Mouse (Mus musculus): ENCODE results near the gene Cfap20.
"Not testable (repeated sequence)": the region's sequence is repeated elsewhere in the genome, so short reads cannot be mapped to it uniquely, and the experiment has no call there.

Gene Cfap20

DNA sequence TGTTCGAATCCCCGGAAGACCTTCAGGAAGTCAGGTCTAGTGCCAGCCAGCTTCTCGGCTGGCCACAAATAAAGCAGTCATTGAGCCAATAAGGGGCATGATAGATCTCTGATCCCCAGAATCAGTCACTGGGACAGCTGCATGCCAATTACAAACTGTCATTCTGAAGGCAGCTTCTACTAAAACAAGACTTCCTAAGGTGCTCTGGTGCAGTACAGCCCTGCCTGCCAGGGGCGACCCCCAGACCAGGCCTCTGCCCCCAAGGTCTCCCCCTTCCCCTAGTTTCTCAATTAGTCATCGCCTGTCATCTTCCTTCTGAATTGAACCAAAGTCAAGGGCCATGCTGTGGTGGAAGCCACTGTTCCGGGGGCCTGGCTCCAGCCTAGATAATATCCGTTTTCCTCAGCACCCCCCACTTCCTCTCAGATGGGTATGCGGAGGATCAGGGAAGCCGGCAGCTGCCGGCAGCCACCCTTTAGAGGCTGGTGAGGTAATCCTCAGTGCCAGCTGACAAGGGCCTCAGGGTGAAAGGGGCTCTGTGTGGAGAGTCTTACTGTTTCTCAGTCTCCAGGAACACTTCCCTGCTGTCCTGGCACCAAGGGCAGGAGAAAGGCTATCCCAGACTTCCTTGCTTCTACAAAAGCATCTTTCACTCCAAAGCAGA lies 23.2 kb downstream of the Cfap20 start:
- no peak for DNase-seq

DNA sequence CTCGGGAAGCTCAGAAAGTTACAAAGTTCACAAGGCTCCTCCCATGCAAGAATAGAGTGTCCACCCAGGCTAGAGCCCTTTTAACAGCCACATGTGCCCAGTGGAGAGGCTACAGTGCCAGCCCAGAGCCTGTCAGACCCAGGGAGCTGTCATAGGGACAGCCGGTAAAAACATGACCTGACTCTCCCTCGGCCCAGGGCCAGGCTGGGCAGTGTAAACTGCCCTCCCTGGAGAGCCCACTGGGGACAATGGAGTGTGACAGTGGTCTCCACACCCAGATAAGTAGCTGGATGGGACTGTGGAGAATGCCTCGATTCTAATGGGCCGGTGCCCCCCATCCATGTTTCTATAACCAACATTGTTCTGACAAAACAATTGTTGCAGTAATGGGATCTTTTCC lies 25.2 kb downstream of the Cfap20 start:
- no peak for DNase-seq

- no peak for DNase-seq
Measured at GRCm38 (mm10) chr8:95401091-95401490, 33.6 kb downstream of the Cfap20 start.

DNA sequence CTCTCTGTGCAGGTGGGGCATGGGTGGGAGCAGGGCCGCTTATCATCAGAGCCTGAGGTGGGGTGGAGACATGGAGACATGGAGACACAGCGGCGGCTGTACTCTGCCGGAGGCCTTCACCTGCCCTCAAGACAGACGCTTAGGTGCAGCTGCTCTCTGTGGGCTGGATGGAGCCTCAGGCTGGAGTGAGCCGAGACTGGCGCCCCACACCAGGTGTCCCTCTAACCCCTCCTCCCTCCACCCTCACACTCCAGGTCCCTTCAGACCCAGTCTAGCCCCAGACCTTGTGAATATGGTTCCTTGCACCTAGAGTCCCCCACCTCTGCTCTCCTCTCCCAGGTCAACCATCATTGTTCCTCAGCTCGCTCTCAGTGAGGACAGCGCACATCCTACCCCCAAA lies 35.5 kb downstream of the Cfap20 start:
- no peak for DNase-seq

GRCm38 (mm10) chr8:95397201-95397600 lies 37.5 kb downstream of the Cfap20 start:
- no peak for DNase-seq

DNA sequence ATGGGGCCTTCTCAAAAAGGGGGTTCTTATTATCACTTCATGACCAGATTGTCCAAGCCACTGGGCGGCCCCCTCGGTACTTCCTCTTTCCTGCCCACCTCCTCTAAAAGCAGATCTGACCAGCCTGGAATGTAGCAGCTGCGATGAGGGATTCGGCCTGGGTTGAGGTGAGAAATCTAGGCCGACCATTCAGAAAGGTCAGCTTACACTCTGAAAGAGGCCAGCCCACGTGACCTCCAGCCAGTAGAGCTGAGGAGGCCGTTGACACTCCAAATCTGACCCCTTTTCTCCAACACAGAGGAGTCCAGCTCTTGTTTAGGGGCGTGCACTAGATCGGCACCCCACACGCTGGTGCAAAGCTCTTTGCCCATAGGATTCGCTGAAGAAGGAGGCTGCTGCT lies 37.9 kb downstream of the Cfap20 start:
- DNase-seq: no peak

DNA sequence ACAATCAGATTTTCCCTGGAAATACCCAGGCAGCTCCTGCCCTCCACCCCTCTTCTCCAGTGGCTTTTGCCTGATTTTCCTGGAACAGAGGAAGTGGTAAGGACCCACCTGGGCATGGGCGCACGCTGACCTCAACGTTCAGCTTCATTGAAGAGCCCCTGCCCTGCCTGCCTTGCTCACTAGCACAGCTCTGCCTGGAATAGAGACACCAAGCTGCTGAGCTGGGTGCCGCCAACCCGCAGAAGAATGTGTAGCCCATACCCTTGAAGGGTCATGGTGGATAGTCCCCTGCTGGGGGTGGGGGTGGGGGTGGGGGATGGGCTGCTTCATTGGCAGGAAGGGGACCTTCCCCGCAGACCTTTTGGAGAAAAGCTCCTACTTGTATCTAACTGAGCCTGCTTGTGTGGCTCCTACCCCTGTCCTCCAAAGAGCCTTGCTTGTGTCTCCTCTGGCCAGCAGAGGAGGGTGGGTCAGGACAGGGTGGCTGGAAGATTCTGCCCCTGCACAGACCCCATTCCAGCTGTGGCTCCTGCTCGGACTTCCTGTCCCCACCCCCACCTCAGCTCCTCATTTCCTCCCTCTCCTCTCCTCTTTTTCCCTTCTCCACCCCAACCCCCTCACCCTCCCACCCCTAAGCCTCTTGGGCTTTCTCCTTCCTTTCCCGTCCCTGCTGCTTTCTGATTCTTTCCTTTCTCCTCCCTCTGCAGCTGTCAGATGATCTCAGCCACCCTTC lies 39.3 kb downstream of the Cfap20 start:
- no peak for DNase-seq

GRCm38 (mm10) chr8:95392604-95393003 lies 42.1 kb downstream of the Cfap20 start:
- no peak for DNase-seq

DNA sequence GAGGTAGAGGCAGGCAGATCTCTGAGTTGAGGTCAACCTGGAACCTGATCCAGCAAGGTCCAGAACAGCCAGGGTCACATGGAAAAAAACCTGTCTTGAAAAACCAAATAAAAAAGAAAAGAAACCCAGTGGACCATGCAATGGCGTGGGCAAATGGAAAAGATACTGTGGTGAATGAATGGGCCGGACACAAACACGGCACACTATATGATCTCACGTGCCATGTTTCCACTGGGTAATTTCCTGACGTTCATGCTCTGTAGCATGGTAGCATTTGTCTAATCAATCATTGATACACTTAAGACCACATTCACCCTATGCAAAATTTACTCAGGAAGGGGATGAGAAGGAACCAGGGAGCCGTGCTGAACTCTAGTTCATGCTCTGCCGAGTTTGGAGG lies 43.6 kb downstream of the Cfap20 start:
- DNase-seq: no peak

- DNase-seq: no peak
Measured at GRCm38 (mm10) chr8:95390312-95390711, 44.4 kb downstream of the Cfap20 start.

DNA sequence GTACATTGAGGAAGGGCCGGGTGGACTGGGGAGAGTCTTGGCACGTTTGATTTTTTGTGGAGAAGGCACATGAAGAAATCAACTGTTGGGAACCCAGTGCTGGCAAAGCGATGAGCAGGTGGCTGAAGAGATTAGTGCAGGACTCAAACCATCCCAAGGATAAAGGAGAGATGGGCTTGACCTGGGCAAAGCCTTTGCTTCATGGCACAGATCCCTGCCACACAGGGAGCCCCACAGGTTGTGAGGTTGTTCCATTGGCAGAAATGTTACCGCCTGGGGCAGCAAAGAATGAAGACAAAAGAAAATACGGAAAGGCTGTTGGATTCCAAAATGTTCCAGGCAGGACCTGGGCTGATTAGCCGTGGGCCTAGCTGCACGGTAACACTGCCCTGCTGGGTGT lies 46.7 kb downstream of the Cfap20 start:
- DNase-seq: no peak

GRCm38 (mm10) chr8:95387221-95387620 lies 47.4 kb downstream of the Cfap20 start:
- DNase-seq: no peak

DNA sequence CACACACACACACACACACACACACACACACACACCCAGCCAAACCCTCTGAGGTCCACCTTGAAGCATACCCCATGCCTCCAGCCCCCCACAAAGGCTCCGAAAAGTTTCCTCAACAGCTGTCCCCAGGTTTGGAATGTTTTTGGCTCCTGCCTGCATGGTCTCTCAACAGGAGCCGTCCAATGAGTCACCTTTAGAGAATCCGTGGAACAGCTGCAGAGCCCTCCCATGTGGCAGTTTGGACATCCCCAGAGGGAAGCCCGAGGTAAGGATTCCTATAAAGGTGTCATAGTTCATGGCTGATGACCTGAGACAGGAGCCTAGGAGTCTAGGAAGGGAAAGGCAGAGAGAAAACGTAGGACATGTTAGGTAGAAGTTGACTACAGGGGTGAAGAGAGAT lies 48.6 kb downstream of the Cfap20 start:
- no peak for DNase-seq

DNA sequence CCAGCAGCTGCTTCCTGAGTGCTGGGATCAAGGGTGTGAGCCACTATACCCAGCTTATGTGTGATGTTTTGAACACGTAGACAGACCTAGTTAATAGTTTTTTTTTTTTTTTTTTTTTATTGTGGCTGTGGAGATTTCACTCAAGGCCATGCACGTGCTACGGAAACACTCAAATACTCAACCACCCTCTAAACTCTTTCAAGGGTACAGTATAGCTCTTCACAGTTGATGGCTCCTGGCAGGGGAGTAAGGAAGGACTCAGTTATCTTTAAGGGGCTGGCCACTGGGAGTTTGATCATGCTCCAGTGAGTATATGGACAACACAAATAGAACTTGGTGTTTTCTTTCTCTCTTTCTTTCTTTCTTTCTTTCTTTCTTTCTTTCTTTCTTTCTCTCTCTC lies 50.2 kb downstream of the Cfap20 start:
- DNase-seq: no peak

DNA sequence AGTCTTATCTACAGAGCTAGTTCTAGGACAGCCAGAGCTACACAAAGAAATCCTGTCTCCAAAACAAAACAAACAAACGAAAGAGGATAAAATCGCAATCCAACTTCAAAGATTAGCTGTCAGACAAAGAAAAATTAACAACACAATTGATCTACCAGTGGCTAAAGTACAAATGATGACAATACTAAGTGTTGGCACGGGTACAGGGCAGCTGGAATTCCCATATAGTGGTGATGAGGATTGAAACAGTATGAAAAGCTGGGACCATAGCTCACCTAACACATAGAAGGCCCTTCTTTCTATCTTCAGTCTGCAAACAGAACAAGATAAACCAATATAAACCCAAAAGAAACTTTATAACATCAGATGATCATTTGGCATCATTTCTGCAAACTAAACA lies 53.1 kb downstream of the Cfap20 start:
- no peak for DNase-seq

DNA sequence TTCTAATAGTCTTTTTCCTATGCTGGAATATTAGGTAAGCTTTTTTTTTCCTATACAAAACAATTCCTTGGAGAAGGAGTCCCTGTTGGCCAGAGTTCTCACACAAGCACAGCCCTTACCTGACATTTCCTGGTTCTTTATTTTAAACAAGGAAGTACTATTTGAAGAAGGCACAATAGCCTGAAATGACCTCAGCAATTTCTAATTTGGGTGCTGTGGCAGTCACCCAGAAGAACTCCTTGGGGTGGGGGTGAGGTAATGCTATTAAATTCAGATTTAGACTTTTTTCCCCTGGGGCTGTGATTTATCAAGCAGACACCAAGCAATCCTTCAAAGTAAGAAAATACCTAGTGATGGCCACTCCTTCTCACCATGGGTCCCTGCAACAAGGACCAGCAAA lies 53.7 kb downstream of the Cfap20 start:
- no peak for DNase-seq

DNA sequence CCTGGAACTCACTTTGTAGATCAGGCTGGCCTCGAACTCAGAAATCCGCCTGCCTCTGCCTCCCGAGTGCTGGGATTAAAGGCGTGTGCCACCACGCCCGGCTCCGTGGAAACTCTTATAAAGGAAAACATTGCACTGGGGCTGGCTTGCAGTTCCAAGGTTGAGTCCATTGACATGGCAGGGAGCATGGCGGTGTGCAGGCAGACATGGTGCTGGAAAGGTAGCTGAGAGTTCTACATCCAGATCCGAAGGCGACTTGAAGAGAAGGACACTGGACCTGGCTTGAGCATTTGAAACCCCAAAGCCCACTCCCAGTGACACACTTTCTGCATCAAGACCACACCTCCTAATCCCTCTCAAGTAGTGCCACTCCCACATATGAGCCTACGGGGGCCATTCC lies 55.7 kb downstream of the Cfap20 start:
- DNase-seq: not testable (repeated sequence)

DNA sequence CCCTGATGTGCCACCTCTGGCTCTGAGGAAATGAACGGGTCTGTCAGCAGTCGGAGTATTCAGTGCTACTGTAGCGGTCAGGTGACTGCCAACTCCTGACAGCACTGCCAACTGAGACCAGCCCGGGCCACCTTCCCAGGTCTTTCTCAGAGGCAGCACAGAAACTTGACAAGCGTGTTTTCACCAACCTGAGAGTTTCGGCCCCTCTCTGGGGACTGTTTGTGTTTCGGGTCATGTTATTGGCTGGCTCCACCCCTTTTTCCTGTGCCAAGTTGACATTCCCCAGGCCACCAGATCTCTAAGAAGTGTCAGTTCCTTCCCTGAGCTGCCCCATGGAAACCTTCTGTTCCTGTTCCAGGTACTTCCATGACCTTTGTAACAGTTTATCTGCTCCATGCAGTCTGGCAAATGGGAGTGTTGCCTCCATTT lies 56.8 kb downstream of the Cfap20 start:
- DNase-seq: no peak

DNA sequence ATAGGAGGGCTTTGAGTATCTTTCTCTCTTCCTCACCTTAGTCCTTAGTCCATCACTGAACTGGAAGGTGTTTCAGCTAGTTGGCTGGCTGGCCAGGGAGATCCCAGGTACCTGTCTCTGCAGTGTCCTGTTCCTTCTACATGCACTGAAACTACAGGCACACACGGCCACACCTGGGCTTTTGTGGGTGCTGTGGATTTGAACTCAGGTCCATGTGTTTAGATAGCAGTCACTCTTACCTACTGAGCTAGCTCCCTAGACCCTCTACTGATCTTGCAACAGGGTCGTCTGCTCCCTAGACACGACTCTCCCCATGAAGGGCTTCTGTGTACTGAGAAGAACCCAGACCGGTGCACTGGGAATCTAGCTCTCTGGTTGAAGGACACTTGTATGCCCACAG lies 57.6 kb downstream of the Cfap20 start:
- DNase-seq: no peak

- no peak for DNase-seq
Measured at GRCm38 (mm10) chr8:95376309-95376999, 58.2 kb downstream of the Cfap20 start.

- no peak for DNase-seq
Measured at GRCm38 (mm10) chr8:95375374-95375930, 59.2 kb downstream of the Cfap20 start.

- DNase-seq: no peak
Measured at GRCm38 (mm10) chr8:95374429-95374828, 60.2 kb downstream of the Cfap20 start.

DNA sequence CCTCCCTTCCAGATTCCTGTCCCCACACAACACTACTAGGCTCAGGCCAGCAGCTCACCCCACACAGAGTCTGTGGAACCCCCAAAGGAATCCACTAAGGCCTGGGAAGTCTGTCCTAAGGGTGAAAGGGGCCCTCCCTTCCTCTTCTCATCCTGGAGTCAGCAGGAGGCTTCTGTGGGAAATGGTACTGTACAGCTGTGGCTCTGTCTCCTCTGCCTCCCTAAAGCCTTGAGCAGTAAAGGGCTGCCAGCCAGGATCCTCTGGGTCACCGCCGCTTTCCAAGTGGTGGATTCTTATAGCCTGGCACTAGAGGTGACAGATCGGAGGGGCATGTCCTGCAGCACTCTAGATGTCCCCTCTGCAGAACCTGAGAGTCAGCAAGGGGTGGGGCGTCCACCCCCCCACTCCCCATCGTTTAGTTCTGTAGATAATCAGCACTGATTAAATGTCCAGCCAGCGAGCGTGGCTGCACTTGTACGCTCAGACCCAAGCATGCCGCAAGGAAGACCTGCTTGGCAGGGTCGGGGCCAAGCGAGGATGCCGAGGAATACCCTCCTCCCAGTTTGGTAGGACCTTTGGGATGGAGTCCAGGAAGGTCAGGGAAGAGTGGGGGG lies 61.2 kb downstream of the Cfap20 start:
- no peak for DNase-seq
